Mouse (Mus musculus): ENCODE measurements around the gene Aqr.

DNA sequence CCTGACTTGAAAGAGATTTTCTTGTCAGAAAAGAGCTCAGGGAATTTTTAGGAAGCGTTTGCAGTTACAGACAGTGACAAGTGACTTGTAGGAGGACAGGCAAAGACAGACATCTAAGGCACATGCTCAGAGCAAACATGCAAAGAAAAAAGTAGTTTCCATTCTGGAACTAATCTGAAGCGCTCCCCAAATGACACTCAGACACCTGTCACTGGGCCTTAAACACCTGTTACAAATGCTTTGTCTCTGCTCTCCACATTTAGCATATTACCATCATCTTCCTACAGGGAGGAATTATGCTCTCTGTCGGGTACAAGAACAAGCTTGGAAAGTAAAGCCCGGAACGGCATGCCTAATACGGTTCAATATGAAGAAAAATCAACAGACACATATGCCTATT, 43.0 kb downstream of the Aqr start:
- TF ChIP-seq CTCF (IDR thresholded peaks at IDR 0.05; ENCODE audit: extremely low read depth, insufficient read length, insufficient replicate concordance, low read depth, low read length), result no peak
- no peak for TF ChIP-seq POLR2A (IDR thresholded peaks at IDR 0.05; ENCODE audit: low read depth, low read length)

Data from small intestine, adult 2 months (tissue).